Mouse (Mus musculus) ES-E14 (cell line): ENCODE measurements around the gene Mast4.

Source experiments
- HCFC1 ChIP-seq: IDR thresholded peaks from 2 replicates; pipeline ENCODE4 v1.6.1; 2012; ENCODE audit warnings: low read length, inconsistent platforms, borderline replicate concordance; ENCODE audit not compliant: insufficient read depth
- MAFK ChIP-seq: IDR thresholded peaks from 2 replicates; pipeline ENCODE4 v1.6.1; 2014; ENCODE audit warnings: mild to moderate bottlenecking, low read depth, low read length, inconsistent platforms; ENCODE audit not compliant: insufficient read depth
- ZC3H11A ChIP-seq: IDR thresholded peaks from 2 replicates; pipeline ENCODE4 v1.6.1; 2012; ENCODE audit warnings: low read depth, mild to moderate bottlenecking, inconsistent platforms, low read length, borderline replicate concordance

DNA sequence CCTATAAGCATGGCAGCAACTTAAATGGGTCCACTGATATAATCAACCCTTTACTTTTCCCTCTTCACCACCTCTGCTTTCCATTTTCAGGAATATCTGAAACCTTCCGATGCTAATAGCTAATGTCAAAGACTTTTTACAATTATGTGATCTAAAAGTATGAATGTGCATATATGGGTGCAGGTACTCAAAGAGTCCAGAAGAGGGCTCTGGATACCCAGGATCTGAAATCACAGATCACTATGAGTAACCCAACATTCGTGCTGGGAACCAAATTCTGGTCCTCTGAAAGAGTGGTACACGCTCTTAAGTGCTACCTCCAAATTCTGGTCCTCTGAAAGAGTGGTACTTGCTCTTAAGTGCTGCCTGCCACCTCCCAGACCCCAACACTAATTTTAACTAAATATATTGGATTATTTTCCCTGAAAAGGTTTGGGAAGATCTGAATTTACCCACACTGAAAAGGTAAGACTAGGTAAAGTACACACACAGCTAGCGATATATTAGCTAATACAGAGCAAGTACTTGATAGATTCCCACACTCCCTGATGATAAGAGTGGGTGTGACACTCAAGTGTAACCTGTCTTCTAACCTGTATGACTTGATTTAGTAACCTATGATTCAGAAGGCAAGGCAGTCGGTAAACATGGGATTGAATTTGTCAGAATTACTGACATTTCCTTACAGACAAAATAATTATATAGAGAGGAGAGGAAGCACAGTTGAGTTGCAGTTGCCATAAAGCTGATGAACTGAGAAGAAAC, 424.5 kb downstream of the Mast4 start:
- no peak for TF ChIP-seq HCFC1
- 0 out of 2 replicates have a peak, but pooled peaks have one; percentile 23 for TF ChIP-seq ZC3H11A
- TF ChIP-seq MAFK = no peak
